Mouse (Mus musculus): ENCODE data around the gene Snrnp35.

DNA sequence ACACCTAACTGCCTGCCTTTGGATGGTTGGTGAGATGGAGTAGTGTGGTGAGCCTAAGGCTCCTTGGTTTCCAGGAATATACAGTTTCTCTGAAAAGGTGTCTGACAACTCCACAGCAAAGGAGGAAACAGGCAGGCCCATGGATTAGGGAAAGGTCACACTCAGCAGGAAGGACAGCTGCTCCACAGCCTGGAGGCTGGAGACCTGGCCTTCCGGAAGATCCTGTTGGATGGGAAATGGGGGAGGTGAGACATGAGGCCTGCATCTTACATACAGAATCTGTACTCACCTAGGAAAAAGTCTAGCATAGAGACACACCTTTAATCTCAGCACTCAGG is 28.9 kb upstream of the Snrnp35 start:
- TF ChIP-seq POLR2A (IDR thresholded peaks at IDR 0.05; ENCODE audit: borderline replicate concordance, extremely low read depth, insufficient read depth, insufficient read length, poor library complexity, severe bottlenecking) (no peak), CTCF (IDR thresholded peaks at IDR 0.05; ENCODE audit: borderline replicate concordance, extremely low read depth, insufficient read depth, insufficient read length) (no peak)
